Mouse (Mus musculus): ENCODE measurements around the gene Pld2.
"Not testable (repeated sequence)": the region's sequence is repeated elsewhere in the genome, so short reads cannot be mapped to it uniquely, and the experiment has no call there.

Gene Pld2

GRCm38 (mm10) chr11:70526211-70526610, 13.7 kb upstream of the Pld2 start:
- DNase-seq, result no peak

GRCm38 (mm10) chr11:70528610-70529009, 11.3 kb upstream of the Pld2 start:
- DNase-seq, result no peak

GRCm38 (mm10) chr11:70531065-70531464, 8.8 kb upstream of the Pld2 start:
- DNase-seq, result not testable (repeated sequence)

GRCm38 (mm10) chr11:70532839-70533238, 7.0 kb upstream of the Pld2 start, which contains the start of gene Gm40193:
TSS of gene Gm40193 (minus strand) at chr11:70532939.
- DNase-seq, result no peak

GRCm38 (mm10) chr11:70539423-70539822, 441 bp upstream of the Pld2 start:
- no peak for DNase-seq

GRCm38 (mm10) chr11:70540928-70541327, 1.1 kb downstream of the Pld2 start:
- no peak for DNase-seq

GRCm38 (mm10) chr11:70541415-70541814, 1.6 kb downstream of the Pld2 start:
- no peak for DNase-seq

- DNase-seq, result no peak
Observed at GRCm38 (mm10) chr11:70544496-70544895, 4.6 kb downstream of the Pld2 start.

- DNase-seq, result no peak
Observed at GRCm38 (mm10) chr11:70551526-70551925, 11.7 kb downstream of the Pld2 start.

GRCm38 (mm10) chr11:70553940-70554339, 14.1 kb downstream of the Pld2 start:
- DNase-seq, result peak; percentile 15

- DNase-seq, result no peak
Observed at GRCm38 (mm10) chr11:70557545-70557944, 17.7 kb downstream of the Pld2 start.

- DNase-seq, result no peak
Observed at GRCm38 (mm10) chr11:70561937-70562286, 22.0 kb downstream of the Pld2 start.

- peak; percentile 89 for DNase-seq
Observed at GRCm38 (mm10) chr11:70562287-70562994, 22.6 kb downstream of the Pld2 start, which contains the start of gene Mink1. TSS of gene Mink1 (plus strand) at chr11:70562881.

- no peak for DNase-seq
Observed at GRCm38 (mm10) chr11:70562995-70563469, 23.2 kb downstream of the Pld2 start.

GRCm38 (mm10) chr11:70563470-70564275, 23.8 kb downstream of the Pld2 start:
- DNase-seq, result peak; percentile 69

GRCm38 (mm10) chr11:70564276-70564873, 24.5 kb downstream of the Pld2 start:
- no peak for DNase-seq

GRCm38 (mm10) chr11:70566586-70566985, 26.7 kb downstream of the Pld2 start:
- no peak for DNase-seq

GRCm38 (mm10) chr11:70570614-70571013, 30.8 kb downstream of the Pld2 start:
- not testable (repeated sequence) for DNase-seq

- no peak for DNase-seq
Observed at GRCm38 (mm10) chr11:70571641-70572040, 31.8 kb downstream of the Pld2 start.

- DNase-seq, result no peak
Observed at GRCm38 (mm10) chr11:70572348-70572902, 32.6 kb downstream of the Pld2 start.

GRCm38 (mm10) chr11:70573872-70574271, 34.0 kb downstream of the Pld2 start:
- no peak for DNase-seq

- no peak for DNase-seq
Observed at GRCm38 (mm10) chr11:70577201-70577600, 37.3 kb downstream of the Pld2 start.

- DNase-seq, result no peak
Observed at GRCm38 (mm10) chr11:70578962-70579361, 39.1 kb downstream of the Pld2 start.

All from lung, postnatal 14 days (tissue).